Mouse (Mus musculus) ES-Bruce4 (cell line): ENCODE measurements at regions not wholly inside any gene's neighbourhood (a gene's known extent, or its start where the extent isn't known, plus 50 kb on each side); places are given as distances from the start of the nearest gene placed in this dataset.

ENCODE experiments used
- H3K27ac ChIP-seq: 2 replicates; pipeline ENCODE4 v1.5.1; 2012; ENCODE audit warnings: low read length, inconsistent platforms; ENCODE audit not compliant: insufficient read depth
- H3K27me3 ChIP-seq: 2 replicates; pipeline ENCODE4 v1.6.1; 2012; ENCODE audit warnings: mild to moderate bottlenecking, low read length, inconsistent platforms; ENCODE audit not compliant: control insufficient read depth, poor library complexity, insufficient read depth, severe bottlenecking
- H3K36me3 ChIP-seq: 2 replicates; pipeline ENCODE4 v1.6.1; 2012; ENCODE audit warnings: inconsistent platforms, mild to moderate bottlenecking, low read length, moderate library complexity; ENCODE audit not compliant: control insufficient read depth, poor library complexity, insufficient read depth, severe bottlenecking
- H3K4me1 ChIP-seq: one replicate; pipeline ENCODE4 v1.8.1; 2011; ENCODE audit warnings: low read length; ENCODE audit not compliant: control insufficient read depth, insufficient read depth
- H3K4me3 ChIP-seq: 2 replicates; pipeline ENCODE4 v1.5.1; 2011; ENCODE audit warnings: low read depth, mild to moderate bottlenecking, low read length
- H3K9ac ChIP-seq: 2 replicates; pipeline ENCODE4 v1.6.1; 2012; ENCODE audit warnings: low read depth, mild to moderate bottlenecking, inconsistent platforms; ENCODE audit not compliant: poor library complexity, severe bottlenecking
- H3K9me3 ChIP-seq: replicated peaks from 2 replicates; pipeline ENCODE4 v1.6.1; 2012; ENCODE audit warnings: mild to moderate bottlenecking, low read length, inconsistent platforms; ENCODE audit not compliant: control insufficient read depth, poor library complexity, insufficient read depth, severe bottlenecking
- CTCF ChIP-seq: IDR thresholded peaks from one replicate; pipeline ENCODE4 v1.8.1; 2011; ENCODE audit warnings: low read depth, low read length
- EP300 ChIP-seq: IDR thresholded peaks from 2 replicates; pipeline ENCODE4 v1.6.1; 2011; ENCODE audit warnings: low read depth, low read length; ENCODE audit not compliant: insufficient read depth
- POLR2A ChIP-seq: IDR thresholded peaks from one replicate; pipeline ENCODE4 v1.8.1; 2011; ENCODE audit warnings: low read length; ENCODE audit not compliant: insufficient read depth

DNA sequence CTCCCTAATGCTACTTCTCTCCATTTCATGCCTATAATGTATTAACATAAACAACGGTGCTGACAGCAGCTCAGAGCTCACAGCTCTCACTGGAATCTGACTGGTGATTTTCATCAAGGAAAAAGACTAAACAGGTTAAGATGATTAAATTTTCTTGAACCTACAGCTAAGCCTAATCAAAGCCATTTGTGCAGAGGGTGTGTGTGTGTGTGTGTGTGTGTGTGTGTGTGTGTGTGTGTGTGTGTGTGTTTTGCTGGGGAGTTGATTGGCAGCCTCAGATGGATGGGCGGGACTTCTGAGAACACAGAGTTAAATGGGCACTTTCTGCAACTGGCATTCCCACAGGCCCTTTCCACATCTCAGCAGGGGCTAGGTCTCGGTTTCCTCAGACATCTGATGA, 61.6 kb upstream of the Mrps22 start:
- Histone ChIP-seq H3K4me1 (no peaks in the 10 kb centered on the region), H3K9ac (no peak overlapping the region), H3K27me3 (no peaks in the 10 kb centered on the region), H3K36me3 (no peaks in the 10 kb centered on the region), H3K9me3 (no peaks in the 10 kb centered on the region), H3K27ac (no peak overlapping the region), H3K4me3 (no peak overlapping the region)
- no peak for TF ChIP-seq EP300
- TF ChIP-seq POLR2A = no peak
- no peak for TF ChIP-seq CTCF

DNA sequence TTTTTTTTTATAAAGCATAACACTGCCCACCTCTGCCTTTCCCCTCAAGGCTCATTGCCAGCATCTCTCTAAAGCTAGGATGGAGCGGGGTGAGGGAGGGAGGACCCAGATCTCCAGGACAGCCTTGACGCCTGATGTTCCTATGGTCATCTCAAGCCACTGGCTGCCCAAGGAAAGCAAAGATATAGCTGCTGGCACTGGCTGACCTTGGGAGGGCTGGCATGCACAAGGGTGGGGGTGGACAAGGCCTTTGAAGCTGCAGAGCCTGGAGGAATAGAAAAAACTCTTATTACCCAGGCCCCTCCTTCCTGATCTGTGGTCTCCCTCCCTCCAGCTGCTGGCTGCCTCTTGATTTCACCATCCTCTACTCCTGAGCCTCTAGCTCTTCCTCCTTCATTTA, 50.2 kb upstream of the Mrps22 start:
- no peaks in the 10 kb centered on the region for H3K36me3 ChIP-seq
- H3K27ac ChIP-seq = no peak overlapping the region
- TF ChIP-seq POLR2A = no peak
- TF ChIP-seq CTCF = no peak
- no peak for TF ChIP-seq EP300
- no peak overlapping the region for H3K4me3 ChIP-seq
- H3K9ac ChIP-seq = no peak overlapping the region
- no peaks in the 10 kb centered on the region for H3K27me3 ChIP-seq
- no peaks in the 10 kb centered on the region for H3K4me1 ChIP-seq
- H3K9me3 ChIP-seq = no peaks in the 10 kb centered on the region
